Comparison of ENCODE assay signal across 1 mouse cellular context in the genomic region with DNA sequence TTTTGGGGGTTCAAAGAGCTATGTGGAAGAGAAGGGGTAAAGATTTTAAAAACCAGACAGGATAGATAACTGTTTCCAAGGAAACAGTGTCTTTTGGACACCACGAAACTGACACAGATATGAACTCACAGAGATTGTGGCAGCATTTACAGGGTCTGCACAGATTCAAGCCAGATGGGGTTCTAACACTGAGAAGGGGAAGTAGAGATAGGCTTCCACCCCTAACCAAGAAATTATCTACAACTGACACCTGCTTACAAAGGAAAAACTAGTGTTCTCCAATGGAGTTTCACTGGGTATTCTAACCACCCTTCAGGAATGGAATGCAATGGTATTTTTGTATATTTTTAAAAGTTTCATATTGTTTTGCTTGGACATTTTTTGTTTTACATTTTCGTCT.
TF ChIP-seq lines count a peak whose summit lies in the region.

No protein-coding gene starts in this region.

TF ChIP-seq in MEL, 35 proteins besides CTCF, POLR2A, EP300 and RAD21 (continued from another document):
- no peak for TF ChIP-seq GABPA (IDR thresholded peaks at IDR 0.05; ENCODE audit: low read depth, low read length)
- peak; percentile 83 for TF ChIP-seq MXI1 (IDR thresholded peaks at IDR 0.05; ENCODE audit: low read depth, low read length)
- TF ChIP-seq POLR2AphosphoS5 (IDR thresholded peaks at IDR 0.05; ENCODE audit: borderline replicate concordance, low read depth, low read length): no peak
- no peak for TF ChIP-seq CHD2 (IDR thresholded peaks at IDR 0.05; ENCODE audit: low read length)
- TF ChIP-seq GATA1 (IDR thresholded peaks at IDR 0.05; ENCODE audit: low read depth, low read length): peak; percentile 96
- TF ChIP-seq SMC3 (IDR thresholded peaks at IDR 0.05; ENCODE audit: low read depth, low read length): no peak
- peak; percentile 29; the same call in 1 of the 2 replicates for TF ChIP-seq MYB (IDR thresholded peaks at IDR 0.05; ENCODE audit: low read depth, low read length)
- TF ChIP-seq NRF1 (IDR thresholded peaks at IDR 0.05; ENCODE audit: insufficient read depth, low read depth, low read length, poor library complexity, severe bottlenecking): no peak
- TF ChIP-seq ZC3H11A (IDR thresholded peaks at IDR 0.05; ENCODE audit: low read depth, low read length): no peak
- no peak for TF ChIP-seq POLR2AphosphoS2 (IDR thresholded peaks at IDR 0.05; ENCODE audit: low read length)
- peak; percentile 38; the same call in 1 of the 2 replicates for TF ChIP-seq ELF1 (IDR thresholded peaks at IDR 0.05; ENCODE audit: low read depth, low read length)
- peak; percentile 93 for TF ChIP-seq TAL1 (IDR thresholded peaks at IDR 0.05; ENCODE audit: low read length)
- TF ChIP-seq BHLHE40 (IDR thresholded peaks at IDR 0.05; ENCODE audit: borderline replicate concordance, low read depth, low read length): peak; percentile 59; the same call in 1 of the 2 replicates
- TF ChIP-seq ZNF384 (IDR thresholded peaks at IDR 0.05; ENCODE audit: low read depth, low read length): 0 out of 2 replicates have a peak, but pooled peaks have one; percentile 44
- no peak for TF ChIP-seq TBP (IDR thresholded peaks at IDR 0.05; ENCODE audit: low read depth, low read length)
- 0 out of 2 replicates have a peak, but pooled peaks have one; percentile 20 for TF ChIP-seq HCFC1 (IDR thresholded peaks at IDR 0.05; ENCODE audit: low read depth, low read length)
- peak; percentile 100 for TF ChIP-seq RCOR1 (IDR thresholded peaks at IDR 0.05; ENCODE audit: low read depth, low read length)
- TF ChIP-seq USF2 (IDR thresholded peaks at IDR 0.05; ENCODE audit: borderline replicate concordance in 1 of 2, insufficient read depth in 1 of 2, low read depth in 1 of 2, low read length in 2 of 2): no peak
- TF ChIP-seq TCF12 (IDR thresholded peaks at IDR 0.05; ENCODE audit: low read depth, low read length): peak; percentile 98
- no peak; the same call in 1 of the 2 replicates for TF ChIP-seq KAT2A (conservative IDR thresholded peaks at IDR 0.05; ENCODE audit: low read depth, low read length)
- peak; percentile 34; the same call in 1 of the 2 replicates for TF ChIP-seq MAX (IDR thresholded peaks at IDR 0.05; ENCODE audit: low read length)
- peak; percentile 97 for TF ChIP-seq ETS1 (IDR thresholded peaks at IDR 0.05; ENCODE audit: low read depth, low read length)
- no peak for TF ChIP-seq NELFE (IDR thresholded peaks at IDR 0.05; ENCODE audit: low read depth, low read length)
- peak; percentile 45; the same call in 1 of the 2 replicates for TF ChIP-seq SIN3A (IDR thresholded peaks at IDR 0.05; ENCODE audit: low read length)
- no peak for TF ChIP-seq E2F4 (IDR thresholded peaks at IDR 0.05; ENCODE audit: borderline replicate concordance, low read depth, low read length)
- TF ChIP-seq JUND (IDR thresholded peaks at IDR 0.05; ENCODE audit: low read depth, low read length): no peak
- no peak for TF ChIP-seq MEF2A (IDR thresholded peaks at IDR 0.05; ENCODE audit: extremely low read depth, insufficient replicate concordance, low read depth, low read length, poor library complexity, severe bottlenecking)
